Mouse (Mus musculus) liver, embryonic 16.5 days (tissue): ENCODE data around the gene Olfr270. TPM values are rescaled to one million over a fixed set of nuclear protein-coding genes. Genes with fewer than 3 reads are reported as not detected.

ENCODE experiments used
- ATAC-seq: fragments of 200-750 bp; cut with Nextera tagmentation; 2 replicates; pipeline ENCODE4 v1.8.0; 2017; ENCODE audit warnings: low read depth, mild to moderate bottlenecking, moderate number of reproducible peaks, moderate library complexity
- H3K27ac ChIP-seq: fragments of 300-500 bp; sonication (generic); 2 replicates; pipeline ENCODE4 v1.5.1; 2014; ENCODE audit warnings: mild to moderate bottlenecking, low read length
- H3K27me3 ChIP-seq: fragments of 300-500 bp; sonication (generic); 2 replicates; pipeline ENCODE4 v1.6.1; 2014; ENCODE audit warnings: low read depth, low read length, mixed read lengths; ENCODE audit not compliant: control insufficient read depth, insufficient read depth
- H3K36me3 ChIP-seq: fragments of 300-500 bp; sonication (generic); 2 replicates; pipeline ENCODE4 v1.6.1; 2014; ENCODE audit warnings: mild to moderate bottlenecking; ENCODE audit not compliant: control insufficient read depth, insufficient read depth
- H3K4me1 ChIP-seq: fragments of 300-500 bp; sonication (generic); 2 replicates; pipeline ENCODE4 v1.6.1; 2014; ENCODE audit warnings: low read depth, low read length, mixed read lengths; ENCODE audit not compliant: control insufficient read depth
- H3K4me2 ChIP-seq: fragments of 300-500 bp; sonication (generic); 2 replicates; pipeline ENCODE4 v1.6.1; 2014; ENCODE audit warnings: low read depth, low read length, mixed read lengths
- H3K4me3 ChIP-seq: fragments of 300-500 bp; sonication (generic); 2 replicates; pipeline ENCODE4 v1.5.1; 2014; ENCODE audit warnings: low read depth, mild to moderate bottlenecking, low read length
- H3K9ac ChIP-seq: fragments of 300-500 bp; sonication (generic); 2 replicates; pipeline ENCODE4 v1.6.1; 2014; ENCODE audit warnings: low read depth, low read length
- H3K9me3 ChIP-seq: fragments of 300-500 bp; sonication (generic); replicated peaks from 2 replicates; pipeline ENCODE4 v1.6.1; 2016; ENCODE audit warnings: low read length; ENCODE audit not compliant: control insufficient read depth
- WGBS: fragments of 180-500 bp; shearing (Covaris S2); extraction: QIAGEN DNeasy Blood & Tissue Kit; methylation state at CpG from one replicate; pipeline ENCODE4 v1.1.7; 2014; ENCODE audit not compliant: insufficient replicate concordance; 5-methylcytosine and 5-hydroxymethylcytosine counted together
- polyA plus RNA-seq: library from polyadenylated mRNA; unstranded; fragments of >200 nt; fragmentation: Nextera tagmentation; extraction: Ambion mirVana; gene quantifications from 2 replicates; pipeline ENCODE4 v1.2.1, GENCODE M21; 2015

Olfr270 gene
- polyA plus RNA-seq, 1 experiment from 2014 or later, result not detected

DNA sequence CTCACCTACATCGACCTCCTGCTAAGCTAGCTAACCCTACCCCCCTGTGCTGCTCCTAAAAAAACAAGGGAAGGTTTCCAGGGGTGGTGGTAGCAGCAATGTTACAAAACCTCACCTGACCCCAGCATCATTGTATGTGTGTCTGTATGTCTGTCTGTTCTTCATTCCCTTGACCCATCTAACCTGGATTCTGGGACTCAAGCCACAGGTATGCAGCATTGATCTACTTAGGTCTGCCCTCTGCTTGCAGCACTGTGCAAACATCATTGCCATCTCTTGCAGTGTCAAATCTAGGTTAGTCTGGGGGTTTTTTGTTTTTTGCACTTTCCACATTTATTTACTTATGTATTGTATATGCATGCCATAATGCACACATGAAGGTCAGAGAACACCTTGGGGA lies 54.0 kb downstream of the Olfr270 start:
- no peak overlapping the region for H3K4me2 ChIP-seq
- ATAC-seq, result no peak; the same call in 1 of the 2 replicates
- no peaks in the 10 kb centered on the region for H3K4me1 ChIP-seq
- WGBS, result 62% methylated on average over 1 of the region's 1 CpGs
- H3K27me3 ChIP-seq, result no peaks in the 10 kb centered on the region
- H3K9me3 ChIP-seq, result 0 out of 2 replicates have a peak, but pooled peaks cover 2% of the 10 kb centered on the region
- H3K27ac ChIP-seq, result no peak overlapping the region
- peaks cover 26% of the 10 kb centered on the region for H3K36me3 ChIP-seq
- no peak overlapping the region for H3K9ac ChIP-seq
- H3K4me3 ChIP-seq, result no peak overlapping the region

Other genes starting within 250 kb of the Olfr270 start
- not detected in 2 replicates for gene Olfr275, start 149.9 kb upstream of the Olfr270 start, polyA plus RNA-seq
- gene Olfr273, start 105.3 kb upstream of the Olfr270 start, polyA plus RNA-seq, result not detected in 2 replicates
- not detected in 2 replicates for gene Olfr272, start 45.4 kb upstream of the Olfr270 start, polyA plus RNA-seq
- not detected in 2 replicates for gene Nipsnap3a, start 24.7 kb downstream of the Olfr270 start, polyA plus RNA-seq
- 27.9 and 34.0 TPM in 2 replicates for gene Nipsnap3b, start 47.3 kb downstream of the Olfr270 start, polyA plus RNA-seq
- gene Abca1, start 195.3 kb downstream of the Olfr270 start, polyA plus RNA-seq, result 17.0 and 19.0 TPM in 2 replicates